Mouse (Mus musculus): ENCODE data around the gene Ackr4. TPM values are rescaled to one million over a fixed set of nuclear protein-coding genes. Genes with fewer than 3 reads are reported as not detected.
A peak's percentile ranks its signal among the peaks of the same experiment; 100 is the strongest.

Gene Ackr4
- polyA plus RNA-seq, 1 experiment from 2014 or later = 1.1 TPM

DNA sequence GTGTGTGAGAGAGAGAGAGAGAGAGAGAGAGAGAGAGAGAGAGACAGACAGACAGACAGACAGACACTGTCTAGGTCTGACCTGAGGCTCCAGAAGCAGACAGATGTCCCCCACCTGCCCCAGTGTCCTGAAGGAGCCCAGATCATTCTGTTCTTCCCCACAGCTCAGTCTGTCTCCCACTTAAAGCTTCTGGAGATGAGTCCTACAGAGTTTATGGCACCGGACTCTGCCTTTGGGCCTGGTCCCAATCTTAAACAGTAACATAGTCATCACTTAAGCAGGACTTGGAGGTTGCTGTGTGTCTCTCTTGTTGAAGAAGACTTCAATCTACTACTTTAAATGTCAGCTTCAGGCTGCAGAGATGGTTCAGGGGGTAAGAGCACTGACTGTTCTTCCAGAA is 48.0 kb downstream of the Ackr4 start:
- no peaks in the 10 kb centered on the region for H3K9me3 ChIP-seq (replicated peaks; ENCODE audit: control insufficient read depth, low read length, poor library complexity, severe bottlenecking)
- no peak overlapping the region for H3K9ac ChIP-seq (ENCODE audit: low read depth, low read length)
- H3K27ac ChIP-seq (ENCODE audit: low read length) = no peak overlapping the region
- no peaks in the 10 kb centered on the region for H3K27me3 ChIP-seq (ENCODE audit: control insufficient read depth, insufficient read depth, low read depth, low read length)
- 100% methylated on average over 1 of the region's 1 CpGs for WGBS
- H3K36me3 ChIP-seq (ENCODE audit: control insufficient read depth, insufficient read depth, low read length) = no peaks in the 10 kb centered on the region
- H3K4me3 ChIP-seq (ENCODE audit: low read depth, low read length) = no peak overlapping the region
- no peaks in the 10 kb centered on the region for H3K4me1 ChIP-seq (ENCODE audit: control insufficient read depth, insufficient read depth, low read length)
- ATAC-seq = no peak
- H3K4me2 ChIP-seq (ENCODE audit: low read length) = no peak overlapping the region

GRCm38 (mm10) chr9:104075808-104076207 is 50.9 kb downstream of the Ackr4 start:
- Histone ChIP-seq H3K9me3 (replicated peaks; ENCODE audit: control insufficient read depth, low read length, poor library complexity, severe bottlenecking) (no peaks in the 10 kb centered on the region), H3K9ac (ENCODE audit: low read depth, low read length) (no peak overlapping the region), H3K4me2 (ENCODE audit: low read length) (no peak overlapping the region), H3K4me1 (ENCODE audit: control insufficient read depth, insufficient read depth, low read length) (no peaks in the 10 kb centered on the region), H3K27ac (ENCODE audit: low read length) (no peak overlapping the region), H3K4me3 (ENCODE audit: low read depth, low read length) (no peak overlapping the region), H3K27me3 (ENCODE audit: control insufficient read depth, insufficient read depth, low read depth, low read length) (no peaks in the 10 kb centered on the region), H3K36me3 (ENCODE audit: control insufficient read depth, insufficient read depth, low read length) (no peaks in the 10 kb centered on the region)
- 63% methylated on average over 2 of the region's 2 CpGs for WGBS
- no peak for ATAC-seq

GRCm38 (mm10) chr9:104070863-104071604 is 55.7 kb downstream of the Ackr4 start:
- no peak overlapping the region for H3K9ac ChIP-seq (ENCODE audit: low read depth, low read length)
- H3K4me2 ChIP-seq (ENCODE audit: low read length) = no peak overlapping the region
- no peaks in the 10 kb centered on the region for H3K27me3 ChIP-seq (ENCODE audit: control insufficient read depth, insufficient read depth, low read depth, low read length)
- H3K9me3 ChIP-seq (replicated peaks; ENCODE audit: control insufficient read depth, low read length, poor library complexity, severe bottlenecking) = no peaks in the 10 kb centered on the region
- H3K4me1 ChIP-seq (ENCODE audit: control insufficient read depth, insufficient read depth, low read length) = no peaks in the 10 kb centered on the region
- ATAC-seq = no peak
- 81% methylated on average over 8 of the region's 8 CpGs for WGBS
- no peaks in the 10 kb centered on the region for H3K36me3 ChIP-seq (ENCODE audit: control insufficient read depth, insufficient read depth, low read length)
- H3K27ac ChIP-seq (ENCODE audit: low read length) = no peak overlapping the region
- no peak overlapping the region for H3K4me3 ChIP-seq (ENCODE audit: low read depth, low read length)

DNA sequence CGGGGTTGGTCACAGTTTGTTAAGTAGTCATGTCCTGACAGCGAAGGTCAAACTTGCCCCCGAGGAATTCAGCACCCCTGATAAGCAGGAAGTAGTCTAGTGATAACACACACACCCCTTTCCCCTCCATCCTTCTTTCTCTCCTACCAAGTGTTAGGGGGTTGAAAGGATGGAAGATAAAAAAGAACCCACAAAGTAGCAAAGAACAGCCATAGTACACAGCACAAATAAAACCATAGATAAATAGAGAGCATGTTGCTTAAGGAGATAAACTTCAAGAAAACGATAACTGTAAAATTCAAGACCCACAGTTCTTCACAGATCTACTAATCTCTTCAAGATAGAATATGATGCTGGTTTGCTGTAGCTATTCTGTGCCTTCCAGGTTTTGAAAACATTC is 56.5 kb downstream of the Ackr4 start:
- no peak overlapping the region for H3K9ac ChIP-seq (ENCODE audit: low read depth, low read length)
- no peak for ATAC-seq
- H3K4me2 ChIP-seq (ENCODE audit: low read length) = no peak overlapping the region
- H3K4me1 ChIP-seq (ENCODE audit: control insufficient read depth, insufficient read depth, low read length) = no peaks in the 10 kb centered on the region
- no peak overlapping the region for H3K27ac ChIP-seq (ENCODE audit: low read length)
- no peaks in the 10 kb centered on the region for H3K27me3 ChIP-seq (ENCODE audit: control insufficient read depth, insufficient read depth, low read depth, low read length)
- H3K4me3 ChIP-seq (ENCODE audit: low read depth, low read length) = no peak overlapping the region
- no peaks in the 10 kb centered on the region for H3K36me3 ChIP-seq (ENCODE audit: control insufficient read depth, insufficient read depth, low read length)
- H3K9me3 ChIP-seq (replicated peaks; ENCODE audit: control insufficient read depth, low read length, poor library complexity, severe bottlenecking) = no peaks in the 10 kb centered on the region
- WGBS = 82% methylated on average over 4 of the region's 4 CpGs

- peaks cover 17% of the 10 kb centered on the region for H3K4me1 ChIP-seq (ENCODE audit: control insufficient read depth, insufficient read depth, low read length)
- ATAC-seq = no peak
- H3K9ac ChIP-seq (ENCODE audit: low read depth, low read length) = no peak overlapping the region
- WGBS = 30% methylated on average over 1 of the region's 1 CpGs
- H3K4me2 ChIP-seq (ENCODE audit: low read length) = no peak overlapping the region
- H3K4me3 ChIP-seq (ENCODE audit: low read depth, low read length) = no peak overlapping the region
- peaks cover 6% of the 10 kb centered on the region; the same call in 1 of the 2 replicates for H3K36me3 ChIP-seq (ENCODE audit: control insufficient read depth, insufficient read depth, low read length)
- no peaks in the 10 kb centered on the region for H3K9me3 ChIP-seq (replicated peaks; ENCODE audit: control insufficient read depth, low read length, poor library complexity, severe bottlenecking)
- H3K27ac ChIP-seq (ENCODE audit: low read length) = no peak overlapping the region
- H3K27me3 ChIP-seq (ENCODE audit: control insufficient read depth, insufficient read depth, low read depth, low read length) = no peaks in the 10 kb centered on the region
These were observed 62.2 kb downstream of the Ackr4 start for GRCm38 (mm10) chr9:104064571-104064970.

DNA sequence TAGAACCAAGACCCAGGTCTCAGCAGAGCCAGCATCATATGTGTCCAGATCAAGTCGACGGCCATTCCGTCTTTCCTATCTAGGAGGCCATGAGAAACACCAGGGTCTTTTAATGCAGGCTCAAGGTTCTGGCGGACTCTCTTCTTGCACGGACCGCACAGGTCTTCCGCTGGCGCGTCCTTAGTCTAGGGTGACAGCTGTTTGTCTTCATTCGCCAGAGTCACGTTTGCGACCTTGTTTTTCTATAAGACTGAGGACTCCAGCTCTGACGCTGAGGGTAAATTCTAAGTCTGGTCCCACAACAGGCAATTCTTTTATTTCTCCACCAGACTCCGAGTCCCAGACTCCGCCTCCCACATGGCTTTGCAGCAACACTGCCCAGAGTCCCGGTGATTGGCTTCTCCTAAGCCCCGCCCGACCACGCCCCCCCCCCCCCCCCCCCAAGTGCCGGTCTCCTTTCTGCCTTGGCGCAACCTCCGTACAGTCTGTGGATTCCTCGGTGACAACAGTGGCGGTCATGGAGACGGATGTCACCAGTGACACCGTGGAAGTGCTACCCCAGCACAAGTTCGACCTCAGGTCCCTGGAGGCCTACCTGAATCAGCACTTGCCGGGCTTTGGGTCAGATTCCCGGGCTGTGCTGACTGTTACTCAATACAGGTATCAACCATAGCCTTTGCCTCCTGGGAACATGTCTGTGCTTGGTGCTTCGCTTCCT is 63.3 kb downstream of the Ackr4 start, which contains the start of gene Acad11:
Acad11 (plus strand) TSS at position 134 of the 718 bp plus-strand sequence.
- Histone ChIP-seq H3K4me1 (ENCODE audit: control insufficient read depth, insufficient read depth, low read length) (peaks cover 17% of the 10 kb centered on the region), H3K36me3 (ENCODE audit: control insufficient read depth, insufficient read depth, low read length) (peaks cover 6% of the 10 kb centered on the region; the same call in 1 of the 2 replicates), H3K27me3 (ENCODE audit: control insufficient read depth, insufficient read depth, low read depth, low read length) (no peaks in the 10 kb centered on the region), H3K9me3 (replicated peaks; ENCODE audit: control insufficient read depth, low read length, poor library complexity, severe bottlenecking) (no peaks in the 10 kb centered on the region), H3K4me2 (ENCODE audit: low read length) (peak within 1 kb of the TSS; percentile 88), H3K27ac (ENCODE audit: low read length) (peak within 1 kb of the TSS; percentile 74), H3K9ac (ENCODE audit: low read depth, low read length) (peak within 1 kb of the TSS; percentile 80), H3K4me3 (ENCODE audit: low read depth, low read length) (peak within 1 kb of the TSS; percentile 73)
- peak; percentile 98 for ATAC-seq
- under 1% methylated on average over 30 of the region's 30 CpGs for WGBS

DNA sequence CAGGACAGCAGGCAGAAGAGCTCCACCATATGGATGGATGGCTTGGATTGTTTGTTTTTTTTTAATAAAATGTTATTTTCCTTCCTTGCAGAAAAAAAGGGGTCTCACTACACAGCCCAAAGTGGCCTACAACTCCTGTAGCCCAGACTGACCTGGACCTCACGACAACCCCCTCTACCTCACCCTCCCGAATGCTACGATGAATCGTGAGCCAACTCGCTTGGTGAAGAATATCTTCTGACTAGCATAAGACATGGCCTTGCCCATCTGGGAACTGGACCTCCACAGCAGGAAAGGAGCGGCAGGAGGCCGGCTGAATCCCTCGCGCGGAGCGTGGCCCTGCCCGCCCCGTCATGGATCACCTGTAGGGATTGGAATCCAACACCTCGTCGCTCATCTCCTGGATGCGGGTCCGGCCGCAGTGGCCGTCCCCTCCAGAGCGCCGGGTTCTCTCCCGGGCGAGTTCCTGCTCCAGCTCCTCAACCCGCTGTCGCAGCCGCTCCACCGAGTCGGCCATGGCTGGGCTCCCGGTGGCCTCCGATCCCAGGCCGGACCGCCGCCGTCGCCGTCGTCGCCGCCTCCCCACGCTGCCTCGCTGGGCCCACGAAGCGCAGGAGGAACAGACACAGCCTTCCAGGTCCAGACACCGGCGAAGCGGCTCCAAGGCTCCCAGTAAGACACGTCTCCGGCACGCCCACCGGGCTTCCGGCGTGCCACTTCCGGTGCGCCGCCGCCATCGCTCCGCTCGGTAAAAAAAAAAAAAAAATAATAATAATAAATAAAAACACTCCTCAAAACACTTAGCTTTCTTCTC is 64.1 kb downstream of the Ackr4 start, which contains the start of gene Uba5:
Uba5 (minus strand) TSS at position 705 of the 814 bp plus-strand sequence.
- Histone ChIP-seq H3K4me3 (ENCODE audit: low read depth, low read length) (peak within 1 kb of the TSS; percentile 73), H3K4me2 (ENCODE audit: low read length) (peak within 1 kb of the TSS; percentile 88), H3K36me3 (ENCODE audit: control insufficient read depth, insufficient read depth, low read length) (peaks cover 13% of the 10 kb centered on the region), H3K4me1 (ENCODE audit: control insufficient read depth, insufficient read depth, low read length) (peaks cover 17% of the 10 kb centered on the region), H3K9ac (ENCODE audit: low read depth, low read length) (peak within 1 kb of the TSS; percentile 80), H3K27me3 (ENCODE audit: control insufficient read depth, insufficient read depth, low read depth, low read length) (no peaks in the 10 kb centered on the region), H3K27ac (ENCODE audit: low read length) (peak within 1 kb of the TSS; percentile 74), H3K9me3 (replicated peaks; ENCODE audit: control insufficient read depth, low read length, poor library complexity, severe bottlenecking) (no peaks in the 10 kb centered on the region)
- WGBS = under 1% methylated on average over 58 of the region's 59 CpGs
- peak; percentile 90 for ATAC-seq

- H3K27me3 ChIP-seq (ENCODE audit: control insufficient read depth, insufficient read depth, low read depth, low read length) = no peaks in the 10 kb centered on the region
- no peak overlapping the region for H3K9ac ChIP-seq (ENCODE audit: low read depth, low read length)
- no peak for ATAC-seq
- H3K4me1 ChIP-seq (ENCODE audit: control insufficient read depth, insufficient read depth, low read length) = no peaks in the 10 kb centered on the region
- no peak overlapping the region for H3K4me3 ChIP-seq (ENCODE audit: low read depth, low read length)
- H3K27ac ChIP-seq (ENCODE audit: low read length) = no peak overlapping the region
- no peaks in the 10 kb centered on the region for H3K9me3 ChIP-seq (replicated peaks; ENCODE audit: control insufficient read depth, low read length, poor library complexity, severe bottlenecking)
- peaks cover 62% of the 10 kb centered on the region for H3K36me3 ChIP-seq (ENCODE audit: control insufficient read depth, insufficient read depth, low read length)
- 94% methylated on average over 6 of the region's 6 CpGs for whole genome bisulfite sequencing
- H3K4me2 ChIP-seq (ENCODE audit: low read length) = no peak overlapping the region
These were observed 75.7 kb downstream of the Ackr4 start for GRCm38 (mm10) chr9:104051028-104051427.
